Mouse (Mus musculus) brain, embryonic 14.5 days (tissue): Measurements from ENCODE around the gene Dhrs4.

Experiments
- CTCF ChIP-seq: fragments of 200-500 bp; IDR thresholded peaks from 2 replicates; pipeline ENCODE4 v1.5.1; 2012; ENCODE audit warnings: inconsistent platforms, mild to moderate bottlenecking, moderate library complexity, borderline replicate concordance; ENCODE audit not compliant: insufficient read depth, insufficient read length; ENCODE audit errors: extremely low read depth
- POLR2A ChIP-seq: fragments of 200-500 bp; IDR thresholded peaks from 2 replicates; pipeline ENCODE4 v1.6.1; 2012; ENCODE audit warnings: mild to moderate bottlenecking, inconsistent platforms, borderline replicate concordance; ENCODE audit not compliant: poor library complexity, insufficient read depth, insufficient read length, severe bottlenecking; ENCODE audit errors: extremely low read depth

DNA sequence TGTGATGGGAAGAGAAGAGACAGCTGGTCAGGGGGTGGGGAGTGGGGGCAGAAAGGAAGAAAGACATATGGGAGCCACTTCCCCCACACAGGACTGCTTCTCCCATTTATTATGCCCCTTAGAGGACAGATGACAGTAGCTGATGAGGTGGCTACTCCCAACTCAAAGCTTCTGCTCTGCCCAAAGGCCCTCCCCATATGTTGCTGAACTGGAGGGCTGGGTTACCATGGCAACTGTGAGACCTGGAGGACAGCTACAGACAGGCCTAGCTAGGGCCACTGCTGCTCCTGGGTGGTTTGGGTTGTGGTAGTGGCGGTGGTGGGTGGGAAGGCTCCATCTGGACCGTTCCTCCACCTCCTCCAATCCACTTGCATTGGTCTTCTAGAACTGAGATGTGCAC, 40.3 kb downstream of the Dhrs4 start:
- TF ChIP-seq CTCF (no peak), POLR2A (no peak)
